Mouse (Mus musculus) neural tube, embryonic 10.5 days (tissue): ENCODE results near the gene Cox6b2.

Experiments
- DNase-seq: peaks from one replicate; pipeline ENCODE4 v3.0.0-alpha.2; 2017; ENCODE audit warnings: low spot score; ENCODE audit errors: extremely low spot score

The Cox6b2 gene

DNA sequence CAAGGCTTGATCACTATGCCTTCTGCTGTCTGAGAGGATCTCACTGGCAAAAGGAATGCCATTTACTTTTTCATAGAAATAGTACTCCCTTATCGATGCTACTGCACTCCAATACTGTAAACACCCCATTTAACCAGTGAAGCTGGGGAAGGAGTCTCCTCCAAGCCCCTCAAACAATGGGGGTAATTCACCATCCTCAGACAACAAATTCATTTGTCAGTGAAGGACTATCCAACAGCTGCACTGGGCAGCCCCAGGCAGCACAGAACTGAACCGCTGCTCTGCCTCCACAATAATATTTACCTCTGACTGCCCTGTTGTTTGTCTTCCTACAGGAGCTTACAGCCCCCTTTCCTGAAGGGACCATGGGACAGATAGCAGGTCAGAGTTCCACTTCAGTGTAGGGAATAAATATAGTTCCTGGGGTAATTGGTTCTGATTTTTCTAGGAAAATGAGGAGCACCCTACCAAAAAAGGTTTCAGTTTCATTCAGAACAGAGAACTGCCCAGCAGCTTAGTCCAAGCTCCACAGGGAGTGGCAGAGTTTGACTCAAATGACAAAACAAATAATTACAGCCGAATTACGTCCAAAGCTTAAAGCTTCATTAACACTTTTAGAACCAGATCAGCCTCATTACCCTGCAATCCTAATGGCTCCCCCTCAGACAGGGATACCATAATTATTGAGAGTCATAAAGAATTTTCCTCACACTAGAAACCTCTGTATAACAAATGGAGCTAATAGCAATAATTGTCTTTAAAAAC is 12.2 kb upstream of the Cox6b2 start:
- DNase-seq, result no peak

DNA sequence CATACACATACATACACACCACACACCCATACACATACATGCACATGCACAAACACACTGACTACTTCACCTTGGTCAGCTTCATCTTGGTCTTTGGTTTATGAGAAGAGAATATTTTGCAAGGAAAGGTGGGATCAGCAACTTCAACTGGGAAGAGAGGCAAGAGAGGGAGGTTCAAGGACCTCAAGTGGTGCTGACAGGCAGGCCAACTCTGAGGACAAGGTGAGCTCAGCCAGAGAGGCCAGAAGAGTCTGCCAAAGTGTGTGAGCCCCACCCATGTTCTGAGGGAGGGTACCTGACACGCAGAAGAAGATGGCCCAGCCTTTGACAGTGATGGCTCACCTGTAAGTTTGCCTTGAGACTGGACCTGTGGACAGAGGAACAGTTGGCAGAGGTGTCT is 6.8 kb upstream of the Cox6b2 start:
- DNase-seq, result no peak

DNA sequence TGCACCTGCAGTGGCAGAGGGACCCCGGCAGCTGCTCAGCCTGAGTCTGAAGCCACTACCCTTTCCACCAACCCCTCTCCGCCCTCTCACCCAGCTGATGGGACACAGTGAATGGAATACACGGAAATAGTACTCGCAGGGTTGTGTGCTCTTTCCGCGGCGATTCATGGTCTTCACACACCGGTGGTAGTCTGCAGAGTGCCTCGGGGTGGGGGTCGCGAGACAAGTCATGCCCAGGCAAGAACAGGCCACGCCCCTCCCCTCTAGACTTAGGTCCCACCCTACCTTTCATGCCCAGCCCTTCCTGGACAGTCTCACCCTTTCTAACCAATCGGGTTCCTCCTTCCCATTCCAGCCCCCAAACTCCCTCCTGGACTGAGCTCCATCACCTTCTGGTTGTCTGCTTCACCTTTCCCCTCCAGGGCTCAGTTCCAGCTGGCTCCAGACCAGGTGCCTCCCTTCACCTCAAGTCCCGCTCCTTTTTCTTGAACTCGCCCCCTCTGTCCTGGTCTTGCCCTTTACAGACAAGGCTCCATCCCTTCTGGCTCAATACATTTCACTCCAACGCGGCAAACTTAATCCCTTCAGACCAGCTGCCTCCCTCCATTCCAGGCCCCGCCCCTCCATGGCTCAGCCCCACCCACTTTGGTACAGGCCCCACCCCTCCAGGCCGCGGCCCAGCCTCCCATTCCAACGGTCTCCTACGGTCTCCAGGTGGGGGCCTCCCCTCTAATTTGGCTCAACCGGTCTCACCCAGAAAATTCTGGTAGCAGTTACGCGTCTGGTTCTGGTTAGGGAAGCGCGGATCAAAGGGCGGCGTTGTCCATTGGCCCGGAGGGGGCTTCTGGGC is 698 bp downstream of the Cox6b2 start:
- DNase-seq, result peak; percentile 31

DNA sequence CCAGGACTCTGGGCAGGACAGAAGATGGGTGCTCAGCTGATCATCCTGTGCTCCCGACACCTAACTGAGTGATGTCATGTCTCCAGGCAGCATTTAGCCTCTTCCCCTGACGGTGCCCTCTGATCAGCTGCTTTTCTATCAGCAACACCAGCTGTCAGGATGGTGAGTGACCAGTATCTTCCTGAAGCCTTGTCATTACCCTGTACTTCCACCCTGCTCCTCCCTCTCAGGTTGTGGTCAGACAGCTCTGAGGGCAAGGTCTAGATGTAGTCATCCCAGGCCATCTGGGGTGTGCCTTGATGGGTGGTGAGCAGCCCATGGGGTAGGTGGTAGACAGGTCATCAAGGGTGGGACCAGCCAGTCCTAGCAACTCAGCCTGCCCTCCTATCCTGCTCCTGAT is 3.7 kb downstream of the Cox6b2 start:
- no peak for DNase-seq

DNA sequence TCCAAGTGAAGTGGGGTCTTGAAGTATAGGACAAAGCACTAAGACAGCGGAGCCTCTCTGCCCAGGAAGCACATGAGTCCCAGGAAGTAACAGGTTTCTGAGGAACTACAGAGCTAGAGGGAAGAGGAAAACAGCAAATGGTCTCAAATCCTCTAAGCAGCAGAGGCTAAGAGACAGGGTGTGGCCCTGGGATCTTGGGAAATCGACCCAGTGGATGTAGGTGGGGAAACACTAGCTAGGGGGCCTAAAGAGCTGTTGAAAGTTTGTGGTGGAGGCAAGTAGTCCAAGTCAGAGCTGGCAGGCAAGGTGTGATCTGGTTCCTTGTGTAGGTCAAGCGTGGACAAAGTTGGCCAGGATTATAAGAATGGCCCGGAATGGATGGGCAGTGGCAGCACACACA is 4.6 kb downstream of the Cox6b2 start:
- no peak for DNase-seq

DNA sequence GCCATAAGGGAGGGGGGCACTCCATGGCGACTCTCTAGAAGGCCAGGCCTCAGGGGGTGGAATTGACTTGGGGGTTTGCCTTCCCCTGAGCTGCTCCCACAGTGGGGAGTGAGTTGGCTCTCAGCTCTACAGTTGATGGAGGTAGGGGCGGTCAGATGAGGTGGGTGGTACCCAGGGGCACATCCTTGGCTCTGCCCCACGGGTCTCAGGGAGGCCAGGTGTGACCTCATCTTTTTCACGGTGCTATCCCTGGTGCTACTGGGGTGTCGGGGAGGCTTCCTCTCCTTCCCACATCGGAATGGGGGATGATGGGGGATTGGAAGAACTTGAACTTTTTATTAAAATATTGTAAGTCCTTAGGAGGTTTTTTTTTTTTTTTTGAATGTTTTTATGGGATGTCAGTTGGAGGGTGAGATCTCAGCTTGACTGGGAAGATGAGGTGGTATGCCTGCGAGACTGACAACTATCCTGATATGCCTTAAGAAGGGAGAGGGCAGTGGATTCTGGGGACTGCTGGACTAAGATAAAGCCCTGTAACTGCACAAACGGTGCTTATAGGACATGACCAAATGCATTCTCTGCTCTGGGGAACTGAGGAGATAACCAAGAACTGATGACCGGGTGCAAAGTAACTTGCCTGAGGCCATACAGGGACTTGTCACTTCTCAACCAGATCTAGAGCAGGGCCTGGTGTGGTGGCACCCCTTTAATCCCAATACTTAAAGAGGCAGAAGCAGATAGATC is 5.6 kb downstream of the Cox6b2 start:
- DNase-seq, result no peak

DNA sequence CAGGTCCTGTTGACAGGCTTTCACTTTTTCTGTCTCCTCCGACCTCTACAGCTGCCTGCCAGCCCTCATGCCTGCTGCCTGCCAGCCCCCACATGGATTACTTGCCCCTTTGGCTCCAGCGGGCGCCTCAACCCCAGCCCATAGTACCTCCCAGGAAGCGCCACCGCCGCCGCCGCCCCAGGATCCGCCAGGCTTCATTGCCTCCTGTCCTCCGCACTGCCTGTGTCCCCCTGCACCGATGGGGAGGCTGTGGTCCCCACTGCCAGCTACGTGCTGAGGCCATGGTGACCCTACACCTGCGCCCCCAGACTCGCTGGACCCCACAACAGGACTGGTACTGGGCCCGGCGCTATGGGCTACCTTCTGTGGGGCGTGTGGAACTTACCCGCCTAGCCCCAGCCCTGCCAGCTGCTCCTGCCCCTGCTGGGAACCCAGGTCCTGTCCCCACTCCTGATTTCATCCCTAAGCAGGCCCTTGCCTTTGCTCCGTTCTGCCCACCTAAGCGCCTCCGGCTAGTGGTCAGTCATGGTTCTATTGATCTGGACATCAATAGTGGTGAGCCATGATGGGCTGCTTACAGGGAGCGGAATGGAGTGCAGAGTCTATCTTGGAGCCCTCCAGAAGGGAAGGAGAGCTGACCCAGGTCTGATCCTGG is 6.4 kb downstream of the Cox6b2 start:
- DNase-seq, result no peak

DNA sequence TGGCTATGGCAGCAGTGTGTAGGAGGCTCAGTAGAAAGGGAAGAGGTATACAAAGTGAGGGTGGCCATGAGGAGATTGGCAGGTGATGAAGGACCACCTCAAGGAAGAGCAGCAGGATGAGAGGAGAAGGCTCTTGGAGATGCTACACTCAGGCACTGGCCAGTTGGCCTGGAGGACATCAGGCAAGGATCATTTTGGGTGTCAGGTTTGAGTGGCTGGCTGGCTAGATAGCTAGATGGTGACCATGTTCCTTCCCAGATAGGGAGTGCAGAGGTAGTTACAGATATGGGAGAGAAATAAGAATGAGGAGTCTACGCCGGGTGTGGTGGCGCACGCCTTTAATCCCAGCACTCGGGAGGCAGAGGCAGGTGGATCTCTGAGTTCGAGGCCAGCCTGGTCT is 8.0 kb downstream of the Cox6b2 start:
- DNase-seq, result no peak

DNA sequence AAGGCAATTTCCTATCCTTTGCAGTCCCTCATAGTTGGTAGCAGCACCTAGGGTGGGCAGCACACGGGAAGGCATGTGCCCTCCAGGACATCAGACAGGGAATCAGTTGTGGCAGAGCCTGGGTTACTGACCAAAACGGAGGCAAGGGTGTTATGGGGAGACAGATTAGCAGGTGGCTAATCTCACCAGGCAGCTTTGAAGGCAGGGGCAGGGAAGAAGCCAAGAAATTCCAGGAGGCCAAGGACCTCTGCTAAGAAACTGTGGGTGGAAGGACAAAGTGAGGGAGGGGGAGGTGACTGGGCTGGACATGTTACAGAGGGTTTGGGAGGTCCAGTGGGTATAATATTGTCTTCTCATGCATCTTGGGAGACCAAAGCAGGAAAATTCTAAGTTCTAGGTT is 9.5 kb downstream of the Cox6b2 start:
- no peak for DNase-seq

DNA sequence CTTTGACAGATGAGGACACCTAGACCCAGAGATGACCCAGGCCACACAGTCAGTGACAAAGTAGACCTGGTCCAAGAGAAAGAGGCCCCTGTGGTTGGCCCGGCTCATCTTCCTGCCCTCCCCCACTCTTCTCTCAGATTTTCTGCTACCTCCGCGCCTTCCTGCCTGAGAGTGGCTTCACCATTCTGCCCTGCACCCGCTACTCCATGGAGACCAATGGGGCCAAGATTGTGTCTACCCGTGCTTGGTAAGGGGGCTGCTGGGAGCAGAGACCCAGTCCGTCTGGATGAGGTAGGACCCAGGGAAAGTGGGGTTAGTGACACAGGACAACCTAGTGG is 10.4 kb downstream of the Cox6b2 start:
- no peak for DNase-seq

DNA sequence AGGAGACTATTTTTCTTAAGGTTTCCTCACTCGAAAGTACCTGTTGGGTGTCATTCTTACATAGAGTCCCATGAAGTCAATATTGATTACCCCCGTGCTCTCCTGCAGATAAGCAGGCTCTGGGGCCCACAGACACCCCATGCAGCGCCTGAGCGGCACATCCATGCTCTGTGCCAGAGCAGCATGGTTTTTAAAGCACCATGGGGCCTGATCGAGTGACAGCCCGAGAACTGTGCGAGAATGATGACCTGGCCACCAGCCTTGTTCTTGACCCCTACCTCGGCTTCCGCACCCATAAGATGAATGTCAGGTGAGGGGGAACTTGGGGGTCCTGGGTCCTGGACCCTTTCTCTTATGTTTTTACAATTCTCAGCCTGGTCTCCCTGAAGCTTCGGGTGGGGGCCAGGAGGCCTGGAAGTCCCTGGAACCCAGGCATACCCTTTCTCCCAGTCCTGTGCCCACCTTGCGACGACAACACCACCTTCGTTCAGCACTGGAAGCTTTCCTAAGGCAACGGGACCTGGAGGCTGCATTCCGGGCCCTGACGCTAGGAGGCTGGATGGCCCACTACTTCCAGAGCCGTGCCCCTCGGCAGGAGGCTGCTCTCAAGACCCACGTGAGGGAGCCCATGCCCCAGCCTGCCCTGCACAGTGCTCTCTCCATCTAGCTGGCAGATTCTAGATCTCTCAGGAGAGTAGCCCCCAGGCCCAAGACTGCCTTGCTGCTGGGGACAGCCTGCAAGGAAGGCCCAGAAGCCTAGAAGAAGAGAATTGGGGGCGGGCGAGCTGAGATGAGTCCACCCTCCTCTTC is 11.0 kb downstream of the Cox6b2 start:
- DNase-seq, result no peak

DNA sequence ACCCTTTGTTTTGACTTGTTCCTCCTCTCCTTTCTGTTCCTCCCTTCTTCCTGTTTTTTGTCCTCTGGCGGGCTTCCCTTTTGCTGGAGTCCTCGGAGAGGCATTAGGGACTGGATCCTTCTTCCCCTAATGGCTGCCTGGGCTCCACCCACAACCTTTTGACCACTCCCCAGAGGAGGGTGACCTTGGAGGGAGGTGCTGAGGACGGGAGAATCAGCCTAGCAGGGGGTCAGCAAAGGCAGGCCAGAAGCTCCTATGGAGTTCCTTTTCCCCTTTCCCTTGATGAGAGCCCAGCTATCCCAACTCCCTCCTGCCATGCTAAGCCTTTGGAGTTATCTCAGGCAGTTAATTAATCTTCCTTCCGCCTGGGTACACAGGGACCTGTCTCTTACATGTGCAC is 11.7 kb downstream of the Cox6b2 start:
- peak; percentile 41 for DNase-seq

DNA sequence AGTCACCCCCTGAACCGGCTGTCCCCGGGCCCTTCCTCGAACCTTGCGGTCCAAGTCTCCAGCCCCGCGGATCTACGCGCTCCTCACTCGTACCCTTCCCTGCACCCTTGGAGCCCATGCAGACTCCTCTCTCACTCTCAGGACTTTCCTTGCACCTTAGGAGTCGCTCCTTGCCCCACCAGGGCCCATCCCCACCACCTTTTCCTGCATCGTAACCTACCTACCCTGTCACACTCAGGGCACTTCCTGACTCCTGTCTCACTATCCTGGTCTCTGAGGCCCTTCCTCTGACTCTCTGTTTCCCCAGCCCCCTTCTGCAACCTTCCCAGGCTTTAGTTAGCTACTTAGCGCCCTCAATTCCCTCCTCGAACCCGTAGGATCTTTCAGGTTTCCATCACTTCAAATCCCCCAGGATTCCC is 12.6 kb downstream of the Cox6b2 start:
- no peak for DNase-seq

DNA sequence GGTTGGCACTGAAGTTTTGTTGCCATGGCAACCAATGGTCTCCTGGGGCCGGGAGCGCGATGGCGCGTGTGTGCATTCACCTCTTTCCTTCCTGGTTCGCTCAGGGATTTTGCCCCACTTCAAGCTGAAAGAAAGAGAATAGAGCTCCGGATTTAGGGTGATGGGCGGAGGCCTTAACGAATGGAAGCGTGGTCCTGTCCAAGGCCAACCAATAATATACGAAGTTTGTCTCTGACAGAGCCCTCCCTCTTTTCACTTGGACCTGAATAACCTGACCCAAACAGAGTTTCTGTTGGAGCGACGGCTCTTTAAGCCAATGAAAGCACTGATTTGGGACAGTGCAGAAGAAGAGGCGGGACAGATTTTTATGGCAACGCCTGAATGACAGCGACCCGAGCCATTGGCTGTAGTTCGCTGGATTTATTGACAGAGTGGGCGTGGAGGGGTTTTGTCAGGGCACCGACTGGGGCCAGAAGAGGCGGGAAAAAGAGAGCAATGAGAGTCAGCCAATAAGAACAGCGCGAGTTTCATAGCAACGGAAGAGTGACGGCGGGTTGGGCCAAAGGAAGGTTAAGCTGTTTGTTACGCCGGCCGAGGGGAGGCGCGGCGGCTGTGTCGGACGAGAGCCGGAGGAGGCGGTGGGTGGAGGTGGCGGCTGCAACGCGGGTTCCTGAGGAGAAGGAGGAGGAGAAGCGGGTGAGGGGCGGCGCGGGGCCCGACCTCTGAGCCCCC is 13.2 kb downstream of the Cox6b2 start, which contains the start of gene Kmt5c:
Gene Kmt5c, plus strand, starts transcription at position 572 of the 732 bp plus-strand sequence.
- peak; percentile 92 for DNase-seq

DNA sequence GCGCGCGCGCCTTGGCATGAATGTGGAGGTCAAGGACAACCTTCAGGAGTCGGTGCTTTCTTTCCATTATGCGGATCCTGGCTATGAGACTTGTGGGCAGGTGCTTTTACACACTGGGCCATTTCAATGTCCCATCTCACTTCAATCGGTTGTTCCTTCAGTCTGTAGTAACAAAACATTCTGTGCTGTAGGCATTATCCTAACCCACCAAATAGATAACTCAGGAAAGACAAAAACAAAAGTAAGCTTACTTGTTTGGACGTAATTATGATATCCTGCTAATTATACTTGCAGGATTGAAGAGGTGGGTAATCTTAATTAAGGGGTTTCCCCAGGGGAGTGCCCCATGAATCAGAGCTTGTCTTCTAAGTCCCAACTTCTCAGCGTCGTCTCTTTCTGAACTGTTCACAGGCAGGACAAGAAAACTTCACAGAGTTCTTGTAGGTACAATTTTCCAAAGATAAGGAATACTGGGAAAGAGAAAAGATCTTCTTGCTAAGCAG is 13.8 kb downstream of the Cox6b2 start:
- no peak for DNase-seq

DNA sequence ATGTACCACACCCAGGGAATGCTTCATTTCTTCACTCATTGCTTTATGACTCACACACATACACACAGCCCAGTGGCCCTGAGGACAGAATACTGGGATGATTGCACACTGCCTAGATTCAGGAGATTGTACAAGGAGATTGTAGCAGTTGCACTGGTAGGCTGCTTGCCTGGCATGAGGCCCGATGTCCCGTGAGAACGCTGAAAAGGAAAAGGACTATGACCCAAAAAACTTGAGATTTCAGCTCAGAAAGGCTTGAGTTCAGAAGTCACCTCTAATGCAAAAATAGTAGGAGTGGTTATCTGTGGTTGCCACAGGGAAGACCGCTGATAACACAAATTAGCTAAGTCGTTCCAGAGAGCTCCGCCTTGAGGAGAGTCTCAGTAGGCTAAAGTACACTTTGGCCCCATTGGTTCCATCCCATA is 19.9 kb downstream of the Cox6b2 start:
- no peak for DNase-seq

DNA sequence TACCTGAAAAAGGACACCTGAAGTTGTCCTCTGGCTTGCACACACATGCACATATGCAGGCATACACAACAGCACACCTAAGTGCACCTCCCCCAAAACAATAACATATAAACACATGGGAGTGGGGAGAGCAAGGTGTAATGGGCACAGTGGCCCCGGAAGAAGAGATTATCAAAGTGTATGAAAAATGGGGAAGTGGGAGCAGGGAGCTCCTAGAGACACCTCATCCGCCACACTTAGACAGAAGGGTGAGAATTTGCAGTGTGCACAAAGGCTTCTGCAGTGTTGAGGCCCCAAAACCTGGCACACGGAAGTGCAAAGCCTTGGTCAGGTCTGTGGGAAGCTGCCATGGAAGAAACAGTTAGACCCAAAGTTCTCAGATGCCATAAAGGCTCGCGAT is 21.8 kb downstream of the Cox6b2 start:
- DNase-seq, result no peak

DNA sequence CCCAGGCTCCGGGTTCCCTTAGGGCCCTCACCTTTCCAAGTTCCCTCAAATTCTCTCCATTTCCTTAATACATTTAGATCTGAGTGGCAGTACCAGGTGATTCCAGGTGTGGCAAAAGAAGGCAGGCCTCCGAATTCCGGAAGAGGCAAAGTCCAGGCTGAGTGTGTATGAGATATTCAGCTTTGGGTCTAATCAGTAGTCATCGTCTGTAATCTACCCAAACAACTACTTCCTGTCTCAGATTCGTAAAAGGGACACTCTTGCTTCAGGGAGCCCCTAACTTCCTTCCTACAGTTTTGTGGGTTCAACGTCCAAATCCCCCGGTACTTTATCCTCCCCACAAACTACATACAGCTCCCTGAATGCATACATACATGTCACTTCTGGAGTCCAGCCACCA is 27.7 kb downstream of the Cox6b2 start, which contains the start of gene Tmem150b:
Gene Tmem150b, minus strand, starts transcription at position 81 of the 400 bp plus-strand sequence.
- no peak for DNase-seq

DNA sequence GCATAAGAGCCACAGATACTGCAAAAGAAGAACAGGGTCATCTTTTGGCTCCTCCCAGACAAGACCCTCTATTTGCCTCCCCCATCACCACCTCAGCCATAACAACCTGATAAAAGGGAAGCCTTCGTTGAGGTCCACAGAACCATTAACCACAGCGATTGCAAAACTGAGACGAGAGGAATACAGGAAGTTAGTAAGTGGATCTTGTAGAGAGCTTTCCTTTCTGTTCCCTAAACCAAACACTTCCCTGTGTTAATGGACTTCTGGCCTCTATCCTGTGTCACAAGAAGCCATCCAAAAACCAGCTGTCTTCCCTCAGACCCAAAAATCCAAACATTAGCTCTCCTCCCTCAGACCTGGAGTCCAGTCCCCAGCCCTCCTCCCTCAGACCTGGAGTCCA is 28.5 kb downstream of the Cox6b2 start:
- DNase-seq, result no peak

DNA sequence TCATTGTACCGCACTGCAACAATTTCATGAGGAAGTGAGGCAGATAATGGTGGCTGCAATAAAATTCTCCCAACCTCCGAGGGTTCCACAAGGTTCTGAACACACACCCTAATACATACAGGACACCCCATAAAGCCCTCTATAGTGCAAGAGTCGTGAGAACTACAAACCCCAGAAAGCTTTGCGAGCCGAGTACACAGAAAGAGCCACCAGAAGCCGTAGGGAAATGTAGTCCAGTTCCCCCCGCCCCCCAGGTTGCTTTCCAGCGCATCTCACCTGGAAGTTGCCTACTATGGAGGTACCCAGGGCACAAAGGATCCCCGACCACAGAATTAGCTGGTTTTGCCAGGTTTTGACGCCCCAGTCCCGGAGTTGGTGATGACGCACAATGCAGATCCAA is 29.4 kb downstream of the Cox6b2 start:
- no peak for DNase-seq
